Mouse (Mus musculus): ENCODE data around the gene Zfp418.
"Not testable (repeated sequence)": the region's sequence is repeated elsewhere in the genome, so short reads cannot be mapped to it uniquely, and the experiment has no call there.

The Zfp418 gene

DNA sequence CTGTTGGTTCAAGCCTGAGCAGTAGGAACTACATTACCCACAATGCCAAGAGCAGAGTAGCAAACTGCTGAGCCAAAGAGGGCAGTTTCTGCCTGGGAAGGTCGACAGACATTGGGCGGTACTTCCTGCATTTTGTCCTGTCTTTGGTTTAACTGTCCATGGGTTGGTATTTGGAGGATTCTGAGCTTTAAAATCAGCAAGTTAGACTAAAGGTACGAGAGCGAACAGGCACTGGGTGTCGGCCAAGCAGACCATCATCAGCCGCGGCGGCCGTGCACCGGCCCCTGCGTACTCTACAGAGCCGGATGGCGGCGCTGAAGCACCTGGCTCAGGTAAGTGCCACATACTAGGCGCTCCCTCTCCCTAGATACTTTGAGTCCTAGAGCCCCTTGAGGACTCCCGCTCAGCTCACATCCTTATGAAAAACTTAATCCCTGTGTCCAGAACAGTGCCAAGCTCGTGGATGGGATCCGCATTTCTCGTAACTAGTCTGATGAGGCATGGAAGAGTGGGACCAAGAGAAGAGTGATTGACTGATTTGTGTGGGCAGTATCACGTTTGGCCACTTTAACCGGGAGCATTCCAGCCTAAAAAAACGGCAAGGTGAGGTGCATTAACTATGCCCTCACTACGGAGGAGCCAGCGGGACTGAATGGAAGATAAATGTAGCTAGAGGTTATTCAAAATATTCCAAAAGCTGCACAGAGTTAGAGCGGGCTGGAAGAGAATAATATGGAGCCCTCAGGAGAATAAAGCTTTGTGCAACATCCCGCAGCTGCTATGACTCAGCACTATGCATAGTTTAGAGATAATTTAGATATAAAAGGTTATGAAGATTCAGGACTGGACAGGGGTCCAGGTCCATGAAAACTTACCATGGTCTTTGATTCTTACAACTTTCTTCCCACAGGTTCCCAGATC lies at the start of gene Zfp418:
Gene Zfp418 (plus strand): TSS at position 104 of the 921 bp plus-strand sequence.
- peak; percentile 10 for DNase-seq (ENCODE audit: low spot score)

GRCm38 (mm10) chr7:7121602-7121980 lies 49.5 kb upstream of the Zfp418 start:
- no peak for DNase-seq (ENCODE audit: low spot score)

DNA sequence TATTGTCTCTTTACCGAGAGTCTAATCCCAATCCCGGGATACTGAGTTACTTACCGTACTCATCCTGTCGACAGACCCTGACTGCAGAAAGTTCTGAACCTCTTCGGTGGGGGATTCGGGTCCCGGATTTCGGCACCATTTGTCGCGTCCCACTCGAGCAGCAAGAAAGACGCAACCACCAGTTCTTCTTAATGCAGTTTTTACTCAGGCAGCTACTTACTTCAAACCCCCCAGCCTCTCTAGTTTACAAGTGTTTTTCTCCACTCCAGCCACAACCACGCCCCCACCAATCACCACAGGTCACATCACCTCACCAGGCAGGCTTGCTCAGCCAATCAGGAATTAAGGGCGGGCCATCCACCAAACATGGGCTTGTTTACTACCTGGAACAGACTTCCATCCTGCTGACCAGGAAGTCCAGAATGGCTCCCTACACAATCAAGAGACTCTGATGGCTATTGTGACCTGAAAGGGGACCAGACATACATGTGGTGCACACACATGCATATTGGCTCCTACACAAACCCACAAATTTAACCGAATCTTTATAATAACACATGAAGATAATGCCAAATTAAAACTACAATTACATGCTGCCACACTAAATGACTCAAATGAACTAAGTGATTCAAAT lies 40.5 kb upstream of the Zfp418 start:
- not testable (repeated sequence) for DNase-seq (ENCODE audit: low spot score)

- no peak for DNase-seq (ENCODE audit: low spot score)
These were observed 38.4 kb upstream of the Zfp418 start for GRCm38 (mm10) chr7:7132751-7133150.

DNA sequence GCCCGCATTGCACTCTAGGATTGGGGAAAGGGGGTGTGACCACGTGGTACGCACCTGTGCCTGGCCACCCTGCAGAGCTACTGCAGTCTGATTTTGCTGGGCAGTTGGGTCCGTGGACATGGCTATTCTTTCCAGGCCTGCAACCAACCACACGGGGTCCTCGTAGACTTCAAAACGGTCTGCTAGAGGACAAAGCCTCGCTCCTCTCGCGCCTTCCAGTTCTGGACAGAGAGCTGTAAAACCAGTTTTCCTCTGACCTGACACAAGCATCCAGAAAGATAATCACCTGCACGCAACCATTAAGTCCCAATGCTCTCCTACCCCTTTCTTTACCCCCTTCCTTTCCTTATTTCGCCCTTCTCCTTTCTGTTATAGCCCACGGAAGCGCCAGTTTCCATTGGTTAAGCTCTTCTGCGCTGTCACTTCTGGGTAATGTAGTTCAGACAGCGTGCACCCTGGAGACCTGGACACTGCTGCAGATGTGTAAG lies 34.7 kb upstream of the Zfp418 start, which contains the start of gene Zfp773:
Gene Zfp773 (minus strand): TSS at position 377 of the 488 bp plus-strand sequence.
- DNase-seq (ENCODE audit: low spot score), result peak; percentile 4

DNA sequence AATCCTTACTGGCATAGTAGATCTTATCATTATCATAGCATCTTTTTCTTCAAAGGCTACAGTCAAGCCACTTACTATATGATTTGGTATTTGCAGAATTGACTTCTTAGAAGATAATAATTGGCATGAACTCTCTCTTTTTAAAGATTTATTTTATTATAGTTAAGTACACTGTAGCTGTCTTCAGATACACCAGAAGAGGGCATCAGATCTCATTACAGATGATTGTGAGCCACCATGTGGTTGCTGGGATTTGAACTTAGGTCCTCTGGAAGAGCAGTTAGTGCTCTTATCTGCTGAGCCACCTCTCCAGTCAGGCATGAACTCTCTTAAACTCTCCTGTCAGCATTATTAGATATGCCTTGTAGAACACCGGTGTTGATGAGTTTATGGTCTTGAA lies 26.9 kb upstream of the Zfp418 start:
- no peak for DNase-seq (ENCODE audit: low spot score)

GRCm38 (mm10) chr7:7145991-7146608 lies 25.0 kb upstream of the Zfp418 start:
- no peak for DNase-seq (ENCODE audit: low spot score)

DNA sequence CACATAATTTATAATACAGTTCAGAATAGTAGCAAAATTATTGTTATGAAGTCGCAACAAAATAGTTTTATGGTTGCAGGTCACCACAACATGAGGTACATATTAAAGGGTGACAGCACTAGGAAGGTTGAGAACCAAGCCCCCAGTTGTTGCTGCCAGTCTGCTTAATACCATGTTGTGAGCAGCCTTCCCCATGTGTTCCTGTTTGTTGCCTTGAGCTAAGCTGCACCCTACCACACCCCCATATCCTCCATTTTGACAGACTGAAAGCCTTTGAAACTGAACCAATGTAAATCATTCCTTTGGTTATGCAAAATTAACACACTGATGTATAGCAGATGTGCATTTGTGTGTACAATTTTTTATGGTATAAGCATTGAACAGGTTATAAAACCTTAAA lies 14.8 kb downstream of the Zfp418 start:
- DNase-seq (ENCODE audit: low spot score), result no peak

- no peak for DNase-seq (ENCODE audit: low spot score)
These were observed 16.5 kb downstream of the Zfp418 start for GRCm38 (mm10) chr7:7187417-7188190.

DNA sequence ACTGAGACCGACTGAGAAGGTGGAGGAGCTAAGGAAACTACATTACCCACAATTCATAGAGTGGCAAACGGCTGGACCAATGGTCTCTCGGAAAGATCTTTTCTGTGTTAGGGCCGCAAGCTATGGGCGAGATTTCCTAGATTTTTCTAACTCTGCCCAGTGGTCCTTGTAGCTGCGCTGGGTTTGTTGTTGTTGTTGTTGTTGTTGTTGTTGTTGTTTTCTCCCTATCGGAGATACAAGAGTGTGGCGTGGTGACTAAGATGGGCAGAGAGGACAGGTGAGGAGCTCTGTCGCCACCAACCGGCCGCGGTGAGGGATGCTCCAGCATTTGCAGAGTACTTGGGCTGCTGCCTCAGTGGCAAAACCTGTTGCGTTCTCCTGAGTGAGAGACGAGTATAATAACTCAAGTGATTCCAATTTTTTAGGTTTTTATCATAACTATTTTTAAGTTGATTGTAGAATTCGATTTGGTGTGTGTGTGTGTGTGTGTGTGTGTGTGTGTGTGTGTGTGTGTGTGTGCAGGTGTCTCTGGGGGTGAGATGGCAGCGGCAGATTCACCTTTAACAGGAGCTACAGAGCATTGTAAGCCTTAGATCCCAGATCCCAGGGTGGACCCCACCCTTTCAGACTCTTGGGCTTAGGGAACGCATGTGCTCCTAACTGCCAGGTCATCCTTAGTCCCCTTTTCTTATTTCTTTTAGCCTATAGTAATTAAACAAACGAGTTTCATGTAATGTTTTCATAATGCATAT lies 17.2 kb downstream of the Zfp418 start:
- DNase-seq (ENCODE audit: low spot score), result peak; percentile 45

DNA sequence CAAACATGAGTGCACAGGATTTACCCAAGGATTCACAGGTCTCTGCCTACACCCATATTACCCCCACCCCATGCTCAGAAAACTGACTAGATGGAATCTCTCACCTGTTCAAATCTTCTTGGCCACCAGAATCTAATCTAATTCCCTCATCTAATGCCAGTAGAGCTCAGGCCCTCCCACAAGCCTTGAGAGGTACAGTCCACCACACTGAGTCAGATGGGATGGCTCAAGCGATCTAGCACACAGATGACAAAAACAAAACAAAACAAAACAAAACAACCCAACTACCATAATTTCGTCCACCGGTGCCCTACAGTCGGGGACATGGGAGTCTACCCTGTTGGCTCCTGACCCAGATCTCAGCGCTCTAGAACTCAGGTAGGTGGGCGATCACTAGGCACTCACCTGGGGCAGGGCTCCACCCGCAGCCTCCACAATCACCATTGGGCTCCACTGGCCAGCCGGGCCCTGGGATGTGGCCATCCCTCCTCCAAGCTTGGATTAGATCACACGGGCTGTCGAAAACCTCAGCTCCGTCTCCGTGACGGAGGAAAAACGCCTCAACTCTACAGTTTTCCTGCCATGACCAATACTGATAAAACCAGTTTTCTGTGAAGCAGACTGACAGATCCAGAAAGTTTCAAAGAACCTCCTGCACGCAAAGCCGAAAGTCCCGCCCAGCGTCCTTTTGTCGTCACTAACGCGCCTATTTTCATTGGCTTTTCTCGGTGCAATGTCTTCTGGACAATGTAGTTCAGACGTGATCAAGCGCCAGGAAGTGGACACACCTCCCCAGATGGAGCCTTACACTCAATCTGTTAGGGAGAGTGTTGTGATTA lies 38.4 kb downstream of the Zfp418 start, which contains the start of gene Zfp772:
Gene Zfp772 (minus strand): TSS at position 686 of the 839 bp plus-strand sequence.
- DNase-seq (ENCODE audit: low spot score), result peak; percentile 44

All from spleen, adult 12 weeks (tissue).